Mouse (Mus musculus): ENCODE data around the gene B3gnt4. TPM values are rescaled to one million over a fixed set of nuclear protein-coding genes. Genes with fewer than 3 reads are reported as not detected.
"Not testable (repeated sequence)": the region's sequence is repeated elsewhere in the genome, so short reads cannot be mapped to it uniquely, and the experiment has no call there.

The B3gnt4 gene
- polyA plus RNA-seq, 1 experiment: 19.2 TPM

GRCm38 (mm10) chr5:123489935-123490334 lies 20.3 kb upstream of the B3gnt4 start:
- H3K36me3 ChIP-seq (ENCODE audit: control insufficient read depth, insufficient read depth, low read length): no peaks in the 10 kb centered on the region
- TF ChIP-seq POLR2A (IDR thresholded peaks at IDR 0.05; ENCODE audit: control insufficient read depth, low read depth, low read length): no peak
- no peak for TF ChIP-seq CTCF (IDR thresholded peaks at IDR 0.05; ENCODE audit: control insufficient read depth, insufficient read depth, insufficient replicate concordance, low read depth, low read length)
- H3K4me3 ChIP-seq (ENCODE audit: control insufficient read depth, low read depth, low read length): peak overlapping the region; percentile 86
- no peaks in the 10 kb centered on the region for H3K27me3 ChIP-seq (ENCODE audit: control insufficient read depth, insufficient read depth, low read length)
- H3K27ac ChIP-seq (ENCODE audit: control insufficient read depth, insufficient read depth, low read depth, low read length): no peak overlapping the region
- peaks cover 6% of the 10 kb centered on the region for H3K4me1 ChIP-seq (ENCODE audit: control insufficient read depth, insufficient read depth, low read length)

DNA sequence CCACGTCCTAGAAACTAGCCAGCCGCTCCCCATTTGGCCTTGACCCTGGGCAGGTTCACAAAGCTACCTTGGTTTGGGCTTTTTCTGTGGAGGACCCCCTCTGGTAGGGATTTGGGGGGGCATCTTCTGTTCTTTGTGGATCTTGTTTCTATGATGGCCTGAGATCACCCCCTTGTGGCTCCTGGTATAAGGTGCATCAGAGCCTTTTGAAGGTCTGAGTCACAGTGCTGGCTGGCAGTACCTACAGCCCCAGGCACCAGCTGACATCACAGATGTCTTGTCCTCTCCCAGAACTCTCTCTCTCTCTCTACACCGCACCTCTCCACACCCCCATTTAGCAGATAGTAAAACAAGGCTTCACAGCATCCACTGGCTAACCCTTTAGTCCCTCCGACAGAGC lies 10.5 kb upstream of the B3gnt4 start:
- peaks cover 7% of the 10 kb centered on the region for H3K4me1 ChIP-seq (ENCODE audit: control insufficient read depth, insufficient read depth, low read length)
- H3K27me3 ChIP-seq (ENCODE audit: control insufficient read depth, insufficient read depth, low read length): no peaks in the 10 kb centered on the region
- H3K27ac ChIP-seq (ENCODE audit: control insufficient read depth, insufficient read depth, low read depth, low read length): no peak overlapping the region
- TF ChIP-seq CTCF (IDR thresholded peaks at IDR 0.05; ENCODE audit: control insufficient read depth, insufficient read depth, insufficient replicate concordance, low read depth, low read length) (peak; percentile 14; the same call in 1 of the 2 replicates), POLR2A (IDR thresholded peaks at IDR 0.05; ENCODE audit: control insufficient read depth, low read depth, low read length) (no peak)
- H3K4me3 ChIP-seq (ENCODE audit: control insufficient read depth, low read depth, low read length): no peak overlapping the region
- H3K36me3 ChIP-seq (ENCODE audit: control insufficient read depth, insufficient read depth, low read length): no peaks in the 10 kb centered on the region

GRCm38 (mm10) chr5:123501973-123502372 lies 8.3 kb upstream of the B3gnt4 start:
- no peak overlapping the region for H3K4me3 ChIP-seq (ENCODE audit: control insufficient read depth, low read depth, low read length)
- no peak for TF ChIP-seq POLR2A (IDR thresholded peaks at IDR 0.05; ENCODE audit: control insufficient read depth, low read depth, low read length)
- TF ChIP-seq CTCF (IDR thresholded peaks at IDR 0.05; ENCODE audit: control insufficient read depth, insufficient read depth, insufficient replicate concordance, low read depth, low read length): no peak
- no peaks in the 10 kb centered on the region for H3K27me3 ChIP-seq (ENCODE audit: control insufficient read depth, insufficient read depth, low read length)
- no peaks in the 10 kb centered on the region for H3K36me3 ChIP-seq (ENCODE audit: control insufficient read depth, insufficient read depth, low read length)
- H3K4me1 ChIP-seq (ENCODE audit: control insufficient read depth, insufficient read depth, low read length): peaks cover 7% of the 10 kb centered on the region
- H3K27ac ChIP-seq (ENCODE audit: control insufficient read depth, insufficient read depth, low read depth, low read length): no peak overlapping the region

DNA sequence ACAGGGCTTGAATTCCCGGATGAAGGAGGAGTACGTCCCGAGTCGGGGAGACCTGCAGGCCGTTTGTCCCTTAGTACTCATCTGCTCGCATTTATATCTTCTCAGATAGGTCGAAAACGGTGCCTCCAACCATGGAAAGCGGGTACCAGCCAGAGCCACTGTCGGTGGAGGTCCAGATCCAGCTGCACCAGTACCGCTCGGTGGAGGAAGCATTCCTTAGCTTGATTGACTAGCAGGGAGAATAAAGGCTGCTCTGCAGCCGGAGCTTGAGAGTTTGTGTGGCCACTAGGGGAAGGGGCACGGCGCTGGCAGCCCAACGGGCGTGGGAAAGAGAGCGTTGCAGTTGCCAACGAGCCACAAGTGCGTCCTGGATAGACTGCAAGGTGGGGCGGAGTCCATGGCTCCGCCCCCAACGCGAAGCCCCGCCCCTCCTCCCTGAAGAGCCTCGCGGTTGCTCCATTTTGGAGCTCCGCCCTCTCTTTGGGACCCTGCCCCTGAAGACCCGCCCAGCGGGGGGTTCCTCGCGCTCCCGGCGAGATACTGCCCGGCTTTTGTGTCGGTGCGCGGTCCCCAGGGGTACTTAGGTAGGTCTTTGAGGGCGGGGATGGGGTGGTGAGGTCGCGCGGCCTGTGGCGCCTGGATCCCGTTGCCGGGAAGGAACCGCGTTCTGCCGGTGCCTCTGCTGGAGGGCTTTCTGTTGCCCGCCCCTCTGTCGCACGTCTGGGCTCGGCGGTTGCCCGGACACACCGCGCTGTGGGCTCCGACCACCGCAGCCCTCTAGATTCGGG lies 2.1 kb upstream of the B3gnt4 start:
- H3K4me1 ChIP-seq (ENCODE audit: control insufficient read depth, insufficient read depth, low read length): peaks cover 20% of the 10 kb centered on the region
- TF ChIP-seq POLR2A (IDR thresholded peaks at IDR 0.05; ENCODE audit: control insufficient read depth, low read depth, low read length) (peak; percentile 49; the same call in 1 of the 2 replicates), CTCF (IDR thresholded peaks at IDR 0.05; ENCODE audit: control insufficient read depth, insufficient read depth, insufficient replicate concordance, low read depth, low read length) (no peak)
- peak overlapping the region; percentile 77 for H3K4me3 ChIP-seq (ENCODE audit: control insufficient read depth, low read depth, low read length)
- H3K36me3 ChIP-seq (ENCODE audit: control insufficient read depth, insufficient read depth, low read length): no peaks in the 10 kb centered on the region; the same call in 1 of the 2 replicates
- H3K27me3 ChIP-seq (ENCODE audit: control insufficient read depth, insufficient read depth, low read length): no peaks in the 10 kb centered on the region
- peak overlapping the region; percentile 65 for H3K27ac ChIP-seq (ENCODE audit: control insufficient read depth, insufficient read depth, low read depth, low read length)

- Histone ChIP-seq H3K4me1 (ENCODE audit: control insufficient read depth, insufficient read depth, low read length) (peaks cover 20% of the 10 kb centered on the region), H3K27ac (ENCODE audit: control insufficient read depth, insufficient read depth, low read depth, low read length) (peak overlapping the region; percentile 7; the same call in 1 of the 2 replicates), H3K36me3 (ENCODE audit: control insufficient read depth, insufficient read depth, low read length) (no peaks in the 10 kb centered on the region; the same call in 1 of the 2 replicates), H3K4me3 (ENCODE audit: control insufficient read depth, low read depth, low read length) (peak overlapping the region; percentile 77), H3K27me3 (ENCODE audit: control insufficient read depth, insufficient read depth, low read length) (no peaks in the 10 kb centered on the region)
- TF ChIP-seq POLR2A (IDR thresholded peaks at IDR 0.05; ENCODE audit: control insufficient read depth, low read depth, low read length) (no peak), CTCF (IDR thresholded peaks at IDR 0.05; ENCODE audit: control insufficient read depth, insufficient read depth, insufficient replicate concordance, low read depth, low read length) (no peak)
Measured at GRCm38 (mm10) chr5:123508921-123509320, 1.3 kb upstream of the B3gnt4 start.

DNA sequence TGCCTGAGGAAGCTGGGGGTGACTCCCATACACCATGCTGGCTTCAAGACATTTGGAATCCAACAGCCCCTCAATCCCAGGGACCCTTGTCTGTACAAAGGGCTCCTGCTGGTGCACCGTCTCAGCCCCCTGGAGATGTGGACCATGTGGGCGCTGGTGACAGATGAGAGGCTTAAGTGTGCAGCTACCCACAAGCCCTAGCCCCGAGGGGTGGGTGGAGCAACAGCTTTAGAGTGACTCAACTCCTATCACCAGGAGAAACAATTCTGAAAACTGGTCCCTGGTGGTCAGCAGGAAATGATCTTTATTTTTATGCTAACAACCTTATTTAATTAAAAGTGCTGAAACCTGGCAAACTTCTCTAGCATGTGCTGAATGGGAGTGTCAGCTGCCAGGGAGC lies 1.2 kb downstream of the B3gnt4 start:
- H3K4me3 ChIP-seq (ENCODE audit: control insufficient read depth, low read depth, low read length); H3K27ac ChIP-seq (ENCODE audit: control insufficient read depth, insufficient read depth, low read depth, low read length); H3K36me3 ChIP-seq (ENCODE audit: control insufficient read depth, insufficient read depth, low read length); H3K27me3 ChIP-seq (ENCODE audit: control insufficient read depth, insufficient read depth, low read length): not testable (repeated sequence)
- H3K4me1 ChIP-seq (ENCODE audit: control insufficient read depth, insufficient read depth, low read length): peaks cover 20% of the 10 kb centered on the region

DNA sequence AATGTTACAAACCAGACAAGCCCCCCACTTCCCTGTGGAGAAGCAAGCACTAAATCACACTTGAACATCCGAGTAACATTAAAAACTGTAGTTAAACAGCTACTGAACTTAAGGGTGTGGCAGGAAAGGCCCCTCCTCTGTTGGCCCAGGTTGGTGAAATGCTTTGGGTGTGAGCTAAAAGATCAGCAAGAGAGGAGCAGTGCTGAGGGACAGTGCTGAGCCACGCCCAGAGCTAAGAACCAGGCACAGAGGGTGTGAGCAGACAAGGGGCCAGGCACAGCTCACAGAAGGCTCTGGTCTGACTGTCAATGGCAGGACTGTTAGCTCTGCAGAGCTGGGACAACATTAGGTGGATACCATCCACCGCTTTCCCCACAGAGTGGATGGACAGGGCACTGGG lies 1.8 kb downstream of the B3gnt4 start:
- TF ChIP-seq CTCF (IDR thresholded peaks at IDR 0.05; ENCODE audit: control insufficient read depth, insufficient read depth, insufficient replicate concordance, low read depth, low read length): no peak
- no peak; the same call in 1 of the 2 replicates for TF ChIP-seq POLR2A (IDR thresholded peaks at IDR 0.05; ENCODE audit: control insufficient read depth, low read depth, low read length)
- Histone ChIP-seq H3K36me3 (ENCODE audit: control insufficient read depth, insufficient read depth, low read length) (peaks cover 3% of the 10 kb centered on the region; the same call in 1 of the 2 replicates), H3K4me1 (ENCODE audit: control insufficient read depth, insufficient read depth, low read length) (peaks cover 20% of the 10 kb centered on the region)

More for the DNA sequence above, 1.8 kb downstream of the B3gnt4 start:
- no peaks in the 10 kb centered on the region for H3K27me3 ChIP-seq (ENCODE audit: control insufficient read depth, insufficient read depth, low read length)
- H3K4me3 ChIP-seq (ENCODE audit: control insufficient read depth, low read depth, low read length): no peak overlapping the region
- no peak overlapping the region for H3K27ac ChIP-seq (ENCODE audit: control insufficient read depth, insufficient read depth, low read depth, low read length)

All from testis, adult 2 months (tissue).